Mouse (Mus musculus) neural tube, embryonic 13.5 days (tissue): ENCODE data around the gene Hoxc8. TPM values are rescaled to one million over a fixed set of nuclear protein-coding genes. Genes with fewer than 3 reads are reported as not detected.

Source experiments
- ATAC-seq: fragments of 200-750 bp; cut with Nextera tagmentation; 2 replicates; pipeline ENCODE4 v1.8.0; 2017; ENCODE audit warnings: low read depth, mild to moderate bottlenecking, moderate TSS enrichment, moderate library complexity
- H3K27ac ChIP-seq: fragments of 300-500 bp; sonication (generic); replicated peaks from 2 replicates; pipeline ENCODE4 v1.5.1; 2015; ENCODE audit warnings: moderate library complexity, mild to moderate bottlenecking, inconsistent platforms
- H3K27me3 ChIP-seq: fragments of 300-500 bp; sonication (generic); 2 replicates; pipeline ENCODE4 v1.6.1; 2015; ENCODE audit warnings: mild to moderate bottlenecking, inconsistent platforms
- H3K36me3 ChIP-seq: fragments of 300-500 bp; sonication (generic); 2 replicates; pipeline ENCODE4 v1.6.1; 2015; ENCODE audit warnings: mild to moderate bottlenecking, inconsistent platforms
- H3K4me1 ChIP-seq: fragments of 300-500 bp; sonication (generic); replicated peaks from 2 replicates; pipeline ENCODE4 v1.6.1; 2015; ENCODE audit warnings: inconsistent platforms
- H3K4me2 ChIP-seq: fragments of 300-500 bp; sonication (generic); 2 replicates; pipeline ENCODE4 v1.6.1; 2015; ENCODE audit warnings: inconsistent platforms, mild to moderate bottlenecking, moderate library complexity
- H3K4me3 ChIP-seq: fragments of 300-500 bp; sonication (generic); 2 replicates; pipeline ENCODE4 v1.5.1; 2015; ENCODE audit warnings: mild to moderate bottlenecking, inconsistent platforms
- H3K9ac ChIP-seq: fragments of 300-500 bp; sonication (generic); 2 replicates; pipeline ENCODE4 v1.6.1; 2015; ENCODE audit warnings: moderate library complexity, mild to moderate bottlenecking, inconsistent platforms
- H3K9me3 ChIP-seq: fragments of 300-500 bp; sonication (generic); 2 replicates; pipeline ENCODE4 v1.6.1; 2016; ENCODE audit warnings: inconsistent platforms
- WGBS: fragments of 180-500 bp; shearing (Covaris S2); methylation state at CpG from one replicate; pipeline ENCODE4 v1.1.7; 2015; 5-methylcytosine and 5-hydroxymethylcytosine counted together
- polyA plus RNA-seq: library from polyadenylated mRNA; unstranded; fragments of >200 nt; fragmentation: Nextera tagmentation; extraction: Ambion mirVana; gene quantifications from 2 replicates; pipeline ENCODE4 v1.2.1, GENCODE M21; 2015

The Hoxc8 gene
- polyA plus RNA-seq, 1 experiment from 2014 or later = 75.8 TPM

DNA sequence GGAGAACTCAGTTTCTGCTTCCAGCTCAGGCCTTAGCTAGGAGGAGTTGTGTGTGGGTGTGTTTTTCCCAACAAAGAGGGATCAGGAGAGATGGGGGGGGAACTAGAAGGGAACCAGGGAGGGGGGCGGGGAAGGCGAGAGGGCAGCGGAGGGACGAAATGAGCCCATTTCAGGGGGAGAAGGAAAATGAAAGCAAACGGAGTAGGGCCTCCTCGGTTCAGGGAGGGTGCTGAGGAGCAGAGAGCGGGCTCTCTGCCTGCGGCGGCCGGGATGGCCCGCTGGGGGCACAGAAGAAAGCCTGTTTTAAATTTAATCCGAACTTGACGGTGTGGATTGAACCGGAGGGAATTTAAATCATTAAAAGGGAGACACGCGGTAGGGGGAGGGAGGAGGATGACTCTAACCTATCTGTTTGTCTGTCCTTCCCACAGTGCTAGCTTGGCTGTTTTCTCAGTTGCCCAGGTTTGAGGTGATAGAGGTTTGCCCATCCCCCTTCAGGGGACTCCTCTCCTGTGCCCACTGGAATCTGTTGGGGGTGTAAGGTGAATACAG is 12.9 kb upstream of the Hoxc8 start:
- Histone ChIP-seq H3K27me3 (peaks cover 31% of the 10 kb centered on the region), H3K4me1 (peaks cover 51% of the 10 kb centered on the region), H3K9ac (peak overlapping the region; percentile 100), H3K4me2 (peak overlapping the region; percentile 91), H3K27ac (peak overlapping the region; percentile 99), H3K9me3 (no peaks in the 10 kb centered on the region), H3K4me3 (peak overlapping the region; percentile 90), H3K36me3 (no peaks in the 10 kb centered on the region)
- 2% methylated on average over 16 of the region's 16 CpGs for WGBS
- ATAC-seq = 0 out of 2 replicates have a peak, but pooled peaks have one; percentile 14

DNA sequence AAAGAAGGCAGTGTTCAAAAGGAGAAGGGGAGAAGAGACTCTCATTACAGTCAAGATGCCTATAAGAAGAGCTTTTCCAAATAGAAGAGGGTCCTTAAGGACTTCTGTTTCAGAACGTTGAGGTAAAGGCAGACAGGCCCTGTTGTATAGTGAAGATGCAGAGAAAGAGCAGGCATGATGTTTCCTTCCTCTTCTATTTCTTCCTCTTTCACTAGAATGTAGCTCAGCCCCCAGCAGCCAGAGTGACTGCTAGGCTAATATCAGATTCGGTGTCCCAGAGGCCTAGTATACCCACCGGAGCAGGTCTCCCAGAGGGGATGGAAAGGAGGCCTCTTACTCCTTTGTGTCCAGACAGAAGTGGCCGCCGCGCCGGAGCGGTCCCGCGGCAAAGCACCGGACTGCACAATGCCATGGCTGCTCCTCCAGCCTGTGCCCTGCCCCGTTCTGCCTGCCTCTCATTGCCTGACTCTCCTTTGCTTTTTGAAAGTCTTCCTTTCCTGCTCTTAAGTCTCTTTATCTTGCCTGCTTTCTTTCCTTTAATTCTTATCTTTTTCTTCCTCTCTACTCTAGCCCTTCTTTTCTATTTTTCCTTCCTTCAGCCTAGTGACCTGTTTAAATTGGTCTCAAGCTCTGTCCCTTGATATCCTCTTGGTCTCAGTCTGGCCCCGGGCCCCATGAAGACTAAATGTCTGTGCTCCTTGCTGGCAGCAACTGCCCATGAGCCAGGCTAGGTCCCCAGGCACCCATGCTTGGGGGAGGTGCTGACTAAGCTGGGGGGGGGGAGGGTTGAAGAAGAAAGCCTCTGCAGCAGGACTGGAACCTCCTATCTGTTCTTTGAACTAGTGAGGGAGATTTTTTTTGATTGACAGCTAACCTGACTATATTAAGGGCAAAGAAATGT is 11.5 kb upstream of the Hoxc8 start:
- under 1% methylated on average over 13 of the region's 13 CpGs for WGBS
- H3K36me3 ChIP-seq = no peaks in the 10 kb centered on the region
- no peaks in the 10 kb centered on the region for H3K9me3 ChIP-seq
- H3K9ac ChIP-seq = peak overlapping the region; percentile 100
- peak overlapping the region; percentile 90 for H3K4me3 ChIP-seq
- H3K27me3 ChIP-seq = peaks cover 21% of the 10 kb centered on the region
- H3K4me1 ChIP-seq = peaks cover 55% of the 10 kb centered on the region
- peak overlapping the region; percentile 99 for H3K27ac ChIP-seq
- ATAC-seq = no peak
- peak overlapping the region; percentile 91 for H3K4me2 ChIP-seq

DNA sequence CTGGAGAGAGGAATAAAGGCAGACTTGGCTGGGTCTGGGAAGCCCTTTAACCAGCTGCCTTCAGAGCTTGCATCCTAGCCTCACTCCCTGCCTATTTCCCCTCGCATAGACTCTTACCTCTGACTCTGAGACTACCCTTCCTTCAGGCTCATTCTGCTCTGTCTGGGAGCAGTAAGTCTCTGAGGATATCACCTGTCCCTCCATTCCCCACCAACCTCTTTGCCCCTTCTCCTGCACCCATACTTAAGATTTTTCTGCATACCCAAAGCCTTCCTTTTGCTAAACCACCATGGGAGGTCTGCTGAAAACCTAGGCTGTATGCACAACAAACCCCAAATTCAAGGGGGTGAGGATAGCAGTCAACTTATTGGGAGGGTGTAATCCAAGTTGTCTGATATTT is 10.5 kb upstream of the Hoxc8 start:
- Histone ChIP-seq H3K4me2 (peak overlapping the region; percentile 91), H3K36me3 (no peaks in the 10 kb centered on the region), H3K27me3 (peaks cover 18% of the 10 kb centered on the region), H3K4me3 (peak overlapping the region; percentile 90), H3K4me1 (peaks cover 63% of the 10 kb centered on the region), H3K27ac (peak overlapping the region; percentile 99), H3K9ac (peak overlapping the region; percentile 100), H3K9me3 (no peaks in the 10 kb centered on the region)
- no peak for ATAC-seq
- 13% methylated on average over 1 of the region's 1 CpGs for WGBS

DNA sequence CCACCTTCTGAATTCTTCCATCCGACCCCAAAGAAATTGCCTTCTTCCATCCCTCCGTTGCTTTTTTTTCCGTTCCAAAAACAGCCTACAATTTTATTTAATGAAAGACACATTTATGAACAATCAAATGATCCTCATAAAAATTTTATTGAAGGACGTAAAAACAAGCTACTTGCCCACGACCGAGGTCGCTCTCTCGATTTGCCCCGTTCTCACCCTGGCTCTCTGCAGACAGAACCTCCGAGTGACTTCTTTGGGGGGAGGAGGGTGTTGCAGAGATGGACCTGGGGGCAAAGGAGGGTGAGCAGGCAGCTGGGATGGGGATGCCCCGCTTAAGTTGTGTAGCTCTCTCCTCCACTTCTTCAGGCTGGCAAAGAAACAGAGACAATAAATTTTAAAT is 10.1 kb upstream of the Hoxc8 start:
- WGBS = 2% methylated on average over 11 of the region's 11 CpGs
- Histone ChIP-seq H3K27ac (peak overlapping the region; percentile 99), H3K36me3 (no peaks in the 10 kb centered on the region), H3K4me1 (peaks cover 64% of the 10 kb centered on the region), H3K9ac (peak overlapping the region; percentile 100), H3K9me3 (no peaks in the 10 kb centered on the region), H3K27me3 (peaks cover 18% of the 10 kb centered on the region), H3K4me3 (peak overlapping the region; percentile 90), H3K4me2 (peak overlapping the region; percentile 91)
- ATAC-seq = no peak

DNA sequence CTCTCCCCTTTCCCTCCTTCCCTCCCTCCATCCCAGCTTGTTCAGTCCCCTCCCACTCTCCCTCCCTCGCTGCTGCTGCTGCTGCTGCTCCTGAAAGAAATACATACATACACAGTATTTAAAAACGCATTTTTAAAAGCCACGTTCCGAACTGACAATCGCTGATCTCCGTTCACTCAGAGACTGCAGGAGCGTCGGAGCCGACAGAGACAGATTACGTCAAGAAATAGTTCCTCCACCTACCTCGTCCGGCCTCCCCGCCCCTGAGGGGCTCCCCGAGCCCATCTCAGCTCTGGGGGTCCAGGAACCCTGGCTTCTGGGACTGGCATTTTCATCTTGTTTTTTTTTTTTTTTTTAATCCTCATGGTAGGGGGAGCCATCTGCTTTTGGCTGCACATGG is 9.5 kb upstream of the Hoxc8 start:
- Histone ChIP-seq H3K27ac (peak overlapping the region; percentile 99), H3K9me3 (no peaks in the 10 kb centered on the region), H3K4me3 (peak overlapping the region; percentile 90), H3K27me3 (peaks cover 24% of the 10 kb centered on the region), H3K4me2 (peak overlapping the region; percentile 91), H3K4me1 (peaks cover 66% of the 10 kb centered on the region), H3K36me3 (no peaks in the 10 kb centered on the region), H3K9ac (peak overlapping the region; percentile 100)
- WGBS = 0% methylated on average over 14 of the region's 14 CpGs
- ATAC-seq = 0 out of 2 replicates have a peak, but pooled peaks have one; percentile 21

DNA sequence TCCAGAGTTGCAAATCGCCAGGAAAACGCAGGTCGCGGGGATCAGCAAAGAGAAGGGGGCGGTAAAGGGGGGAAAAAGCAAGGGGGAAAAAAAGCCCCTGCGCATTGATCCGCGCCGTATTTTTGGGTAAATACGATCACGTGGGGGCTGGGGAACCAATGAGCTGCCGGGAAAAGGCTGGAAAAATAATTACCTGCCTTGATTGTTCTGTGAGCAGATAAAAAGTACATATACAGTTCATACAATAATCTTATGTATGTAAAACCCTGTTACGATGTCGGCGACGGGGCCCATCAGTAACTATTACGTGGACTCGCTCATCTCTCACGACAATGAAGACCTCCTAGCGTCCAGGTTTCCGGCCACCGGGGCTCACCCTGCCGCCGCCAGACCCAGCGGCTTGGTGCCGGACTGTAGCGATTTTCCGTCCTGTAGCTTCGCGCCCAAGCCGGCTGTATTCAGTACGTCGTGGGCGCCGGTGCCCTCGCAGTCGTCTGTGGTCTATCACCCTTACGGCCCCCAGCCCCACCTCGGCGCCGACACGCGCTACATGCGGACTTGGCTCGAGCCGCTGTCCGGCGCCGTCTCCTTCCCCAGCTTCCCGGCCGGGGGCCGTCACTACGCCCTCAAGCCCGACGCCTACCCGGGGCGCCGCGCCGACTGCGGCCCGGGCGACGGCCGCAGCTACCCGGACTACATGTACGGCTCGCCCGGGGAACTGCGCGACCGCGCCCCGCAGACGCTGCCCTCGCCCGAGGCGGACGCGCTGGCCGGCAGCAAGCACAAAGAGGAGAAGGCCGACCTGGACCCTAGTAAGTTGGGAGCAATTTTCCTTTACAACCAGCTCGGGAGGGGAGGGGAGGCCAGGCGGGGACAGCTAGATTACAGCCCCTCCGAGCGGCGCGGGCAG is 8.8 kb upstream of the Hoxc8 start:
- Histone ChIP-seq H3K4me3 (peak overlapping the region; percentile 90), H3K4me2 (peak overlapping the region; percentile 91), H3K9me3 (no peaks in the 10 kb centered on the region), H3K27ac (peak overlapping the region; percentile 99), H3K9ac (peak overlapping the region; percentile 100), H3K36me3 (no peaks in the 10 kb centered on the region), H3K27me3 (peaks cover 31% of the 10 kb centered on the region), H3K4me1 (peaks cover 72% of the 10 kb centered on the region)
- WGBS = under 1% methylated on average over 88 of the region's 88 CpGs
- ATAC-seq = no peak

DNA sequence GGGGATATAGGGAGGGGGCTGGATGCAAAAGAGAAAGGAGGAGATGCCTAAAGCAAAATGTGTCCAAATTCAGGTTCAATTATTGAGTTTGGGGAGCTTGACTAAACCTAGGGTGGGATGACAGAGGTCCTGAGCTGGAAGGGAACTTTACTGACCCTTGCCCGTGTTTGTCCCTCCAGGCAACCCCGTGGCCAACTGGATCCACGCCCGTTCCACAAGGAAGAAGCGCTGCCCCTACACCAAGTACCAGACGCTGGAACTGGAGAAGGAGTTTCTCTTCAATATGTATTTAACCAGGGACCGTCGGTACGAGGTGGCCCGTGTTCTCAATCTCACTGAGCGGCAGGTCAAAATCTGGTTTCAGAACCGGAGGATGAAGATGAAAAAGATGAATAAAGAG is 6.7 kb upstream of the Hoxc8 start:
- 2% methylated on average over 12 of the region's 12 CpGs for WGBS
- H3K9ac ChIP-seq = peak overlapping the region; percentile 100
- ATAC-seq = no peak
- peaks cover 22% of the 10 kb centered on the region for H3K27me3 ChIP-seq
- peaks cover 79% of the 10 kb centered on the region for H3K4me1 ChIP-seq
- no peaks in the 10 kb centered on the region for H3K9me3 ChIP-seq
- peak overlapping the region; percentile 91 for H3K4me2 ChIP-seq
- H3K27ac ChIP-seq = peak overlapping the region; percentile 99
- peak overlapping the region; percentile 90 for H3K4me3 ChIP-seq
- no peaks in the 10 kb centered on the region for H3K36me3 ChIP-seq

DNA sequence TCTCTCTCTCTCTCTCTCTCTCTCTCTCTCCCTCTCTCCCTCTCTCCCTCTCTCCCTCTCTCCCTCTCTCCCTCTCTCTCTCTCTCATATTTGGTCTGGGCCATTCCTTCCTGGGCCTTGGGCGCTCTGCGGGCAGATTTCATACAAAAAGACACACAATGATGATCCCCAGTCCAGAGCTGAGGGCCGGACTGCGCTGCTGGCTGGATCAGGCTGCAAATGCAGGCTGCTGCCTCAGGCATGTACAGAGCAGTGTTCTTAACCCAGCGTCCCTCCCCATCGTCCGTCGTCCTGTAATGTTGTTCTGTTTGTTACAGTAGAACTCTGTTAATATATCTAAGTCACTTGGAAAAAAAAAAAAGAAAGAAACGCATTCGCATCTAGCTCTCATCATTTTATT is 5.9 kb upstream of the Hoxc8 start:
- peaks cover 17% of the 10 kb centered on the region for H3K27me3 ChIP-seq
- H3K9ac ChIP-seq = peak overlapping the region; percentile 100
- H3K4me2 ChIP-seq = peak overlapping the region; percentile 91
- H3K9me3 ChIP-seq = no peaks in the 10 kb centered on the region
- no peaks in the 10 kb centered on the region for H3K36me3 ChIP-seq
- H3K4me3 ChIP-seq = peak overlapping the region; percentile 90
- peaks cover 79% of the 10 kb centered on the region for H3K4me1 ChIP-seq
- H3K27ac ChIP-seq = peak overlapping the region; percentile 99
- 2% methylated on average over 10 of the region's 10 CpGs for WGBS
- no peak for ATAC-seq

DNA sequence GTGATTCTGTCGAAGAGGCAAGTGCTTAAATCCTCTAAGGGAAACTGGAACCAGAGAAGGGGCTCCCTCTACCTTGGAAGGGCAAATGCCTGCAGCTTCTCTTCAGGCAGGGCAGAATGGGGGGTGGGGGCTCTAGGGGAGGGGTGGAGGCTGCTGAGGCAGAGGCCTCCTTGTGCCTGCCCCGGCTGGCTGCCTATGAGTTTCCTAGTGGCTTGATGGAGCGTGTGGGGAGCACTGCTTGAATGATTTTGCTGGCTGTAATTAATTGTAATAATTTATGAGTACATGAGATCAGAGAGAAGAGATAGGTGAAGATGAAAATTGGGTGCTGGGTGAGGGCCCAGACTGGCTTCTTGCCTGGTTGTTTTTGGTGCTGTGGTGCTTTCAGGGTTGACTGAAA is 5.5 kb upstream of the Hoxc8 start:
- H3K4me3 ChIP-seq = peak overlapping the region; percentile 90
- no peak for ATAC-seq
- H3K4me1 ChIP-seq = peaks cover 79% of the 10 kb centered on the region
- H3K9me3 ChIP-seq = no peaks in the 10 kb centered on the region
- no peaks in the 10 kb centered on the region for H3K36me3 ChIP-seq
- H3K27me3 ChIP-seq = peaks cover 17% of the 10 kb centered on the region
- H3K4me2 ChIP-seq = peak overlapping the region; percentile 91
- H3K27ac ChIP-seq = peak overlapping the region; percentile 99
- WGBS = 5% methylated on average over 3 of the region's 3 CpGs
- H3K9ac ChIP-seq = peak overlapping the region; percentile 100

DNA sequence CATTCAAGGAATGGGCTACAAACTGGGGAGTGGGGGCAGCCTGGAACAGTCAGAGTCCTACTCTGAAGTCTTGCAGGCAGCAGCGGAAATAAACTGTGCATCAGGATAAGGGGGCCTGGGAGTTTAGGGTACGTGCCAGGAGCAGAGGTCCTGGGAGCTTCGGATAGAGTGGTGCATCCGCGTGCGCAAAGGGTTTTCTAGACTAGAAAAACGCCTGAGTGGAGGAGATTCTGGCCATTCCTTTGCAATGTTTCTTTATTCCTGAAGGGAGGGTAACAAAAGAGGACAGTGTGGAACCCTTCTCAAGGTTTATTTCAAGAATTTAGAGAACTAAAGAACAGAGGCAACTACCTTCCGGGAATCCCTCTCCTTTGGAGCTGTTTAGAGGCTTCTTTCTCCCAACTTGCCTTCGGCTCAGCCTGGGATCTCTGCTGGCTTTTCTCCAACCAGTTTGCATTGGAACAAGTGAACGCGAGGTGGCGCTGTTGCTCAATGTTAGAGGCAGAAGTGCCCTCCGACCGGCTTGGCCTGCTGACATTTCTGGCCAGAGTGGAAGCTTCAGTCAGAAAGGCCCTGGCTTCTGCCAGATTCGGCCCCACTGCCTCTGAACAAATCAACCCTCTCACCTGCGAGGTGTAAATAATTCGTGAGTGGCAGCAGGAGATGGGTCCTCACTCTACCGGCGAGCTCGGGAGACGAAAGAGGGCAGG is 3.1 kb upstream of the Hoxc8 start:
- peak overlapping the region; percentile 90 for H3K4me3 ChIP-seq
- peak overlapping the region; percentile 91 for H3K4me2 ChIP-seq
- peaks cover 17% of the 10 kb centered on the region for H3K27me3 ChIP-seq
- ATAC-seq = peak; percentile 21
- H3K27ac ChIP-seq = peak overlapping the region; percentile 99
- no peaks in the 10 kb centered on the region for H3K36me3 ChIP-seq
- H3K4me1 ChIP-seq = peaks cover 95% of the 10 kb centered on the region
- H3K9ac ChIP-seq = peak overlapping the region; percentile 100
- WGBS = 4% methylated on average over 21 of the region's 21 CpGs
- H3K9me3 ChIP-seq = no peaks in the 10 kb centered on the region

DNA sequence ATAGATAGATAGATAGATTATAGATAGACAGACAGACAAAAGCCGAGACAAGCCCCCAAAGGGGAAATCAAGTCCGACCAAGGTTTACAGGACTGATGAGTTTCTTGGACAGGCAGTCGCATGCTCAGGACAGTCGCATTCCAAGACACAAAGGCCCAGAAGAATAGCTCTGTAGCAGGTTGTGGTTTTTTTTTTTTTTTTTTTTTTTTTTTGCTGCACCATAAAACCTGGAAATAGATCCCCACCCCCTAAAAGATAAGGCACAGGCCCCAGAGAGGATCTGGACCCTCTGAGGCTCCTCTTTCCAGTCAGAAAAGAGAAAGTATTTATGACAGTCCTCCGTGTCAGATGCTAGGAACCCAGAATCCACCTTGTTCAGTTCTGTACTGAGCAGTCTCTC is 2.3 kb upstream of the Hoxc8 start:
- Histone ChIP-seq H3K4me3 (peak overlapping the region; percentile 90), H3K9me3 (no peaks in the 10 kb centered on the region), H3K27me3 (peaks cover 17% of the 10 kb centered on the region), H3K4me2 (peak overlapping the region; percentile 91), H3K4me1 (peaks cover 98% of the 10 kb centered on the region), H3K27ac (peak overlapping the region; percentile 99), H3K36me3 (no peaks in the 10 kb centered on the region), H3K9ac (peak overlapping the region; percentile 100)
- ATAC-seq = no peak
- WGBS = 28% methylated on average over 5 of the region's 5 CpGs
